Mouse (Mus musculus): ENCODE measurements around the gene Klk7.

Gene Klk7

GRCm38 (mm10) chr7:43810994-43811393, at the start of gene Klk7:
TSS of gene Klk7 (plus strand) at chr7:43811294.
- no peak for DNase-seq (ENCODE audit: low spot score in 2 of 2)

GRCm38 (mm10) chr7:43766484-43766883, 44.6 kb upstream of the Klk7 start:
- no peak for DNase-seq (ENCODE audit: low spot score in 2 of 2)

GRCm38 (mm10) chr7:43768597-43768996, 42.5 kb upstream of the Klk7 start, which contains the start of gene Klk12:
TSS of gene Klk12 (plus strand) at chr7:43768897.
- no peak for DNase-seq (ENCODE audit: low spot score in 2 of 2)

- DNase-seq (ENCODE audit: low spot score in 2 of 2), result no peak
Measured at GRCm38 (mm10) chr7:43769636-43770035, 41.5 kb upstream of the Klk7 start.

GRCm38 (mm10) chr7:43770701-43771100, 40.4 kb upstream of the Klk7 start:
- DNase-seq (ENCODE audit: low spot score in 2 of 2), result no peak

DNA sequence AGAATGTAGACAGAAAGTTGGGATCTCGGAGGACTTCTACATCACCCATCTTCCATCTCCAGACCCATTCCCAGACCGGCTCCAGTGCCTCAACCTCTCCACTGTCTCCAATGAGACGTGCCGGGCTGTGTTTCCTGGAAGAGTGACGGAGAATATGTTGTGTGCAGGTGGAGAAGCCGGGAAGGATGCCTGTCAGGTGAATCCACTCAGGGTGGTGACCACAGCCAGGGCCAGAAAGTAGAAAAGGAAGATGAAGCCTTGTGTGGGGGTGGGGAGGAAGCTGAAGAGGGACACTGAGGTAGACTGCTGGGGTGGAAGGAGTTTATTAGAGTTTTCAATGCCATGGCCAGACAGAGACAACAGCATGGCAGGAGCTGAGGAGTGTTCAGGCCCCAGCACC, 39.2 kb upstream of the Klk7 start:
- no peak for DNase-seq (ENCODE audit: low spot score in 2 of 2)

DNA sequence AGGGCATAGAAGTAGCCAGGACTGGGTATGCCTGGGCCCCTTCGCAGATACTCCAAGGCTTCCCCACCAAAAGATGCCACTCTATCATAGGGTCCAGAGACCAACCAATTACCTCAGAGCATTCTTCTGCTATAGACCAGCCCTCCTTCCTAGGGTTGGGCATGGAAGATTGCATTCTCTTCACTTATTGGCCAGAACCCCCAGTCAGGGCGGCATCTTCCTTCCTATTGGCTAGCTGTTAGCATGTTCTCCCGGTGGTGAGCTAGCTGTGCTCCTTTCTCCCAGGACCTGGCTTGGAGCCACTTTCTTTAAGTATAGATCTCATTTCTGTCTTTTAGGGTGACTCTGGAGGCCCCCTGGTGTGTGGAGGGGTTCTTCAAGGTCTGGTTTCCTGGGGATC, 38.2 kb upstream of the Klk7 start:
- DNase-seq (ENCODE audit: low spot score in 2 of 2), result no peak

DNA sequence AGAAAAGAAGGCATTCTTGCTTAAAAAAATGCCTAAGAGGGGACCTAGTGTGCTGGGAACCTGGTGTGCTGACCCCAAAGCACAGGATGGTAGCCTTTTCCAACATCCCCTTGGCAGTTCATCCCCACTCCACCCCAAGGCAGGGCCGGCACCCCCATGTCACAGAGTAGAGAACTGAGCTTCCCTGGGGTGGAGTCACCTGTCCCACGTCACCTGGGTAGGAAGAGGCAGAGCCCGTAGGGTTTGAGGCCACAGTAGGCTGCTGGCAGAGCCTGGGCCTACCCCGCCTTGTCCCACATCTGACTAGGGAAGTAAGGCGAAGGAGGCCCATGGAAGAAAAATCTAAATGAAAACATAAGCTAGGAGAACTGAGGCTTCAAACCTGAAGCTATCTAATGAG, 36.7 kb upstream of the Klk7 start, which contains the start of gene Klk11:
Gene Klk11 (plus strand): TSS at position 241 of the 400 bp plus-strand sequence.
- no peak for DNase-seq (ENCODE audit: low spot score in 2 of 2)

DNA sequence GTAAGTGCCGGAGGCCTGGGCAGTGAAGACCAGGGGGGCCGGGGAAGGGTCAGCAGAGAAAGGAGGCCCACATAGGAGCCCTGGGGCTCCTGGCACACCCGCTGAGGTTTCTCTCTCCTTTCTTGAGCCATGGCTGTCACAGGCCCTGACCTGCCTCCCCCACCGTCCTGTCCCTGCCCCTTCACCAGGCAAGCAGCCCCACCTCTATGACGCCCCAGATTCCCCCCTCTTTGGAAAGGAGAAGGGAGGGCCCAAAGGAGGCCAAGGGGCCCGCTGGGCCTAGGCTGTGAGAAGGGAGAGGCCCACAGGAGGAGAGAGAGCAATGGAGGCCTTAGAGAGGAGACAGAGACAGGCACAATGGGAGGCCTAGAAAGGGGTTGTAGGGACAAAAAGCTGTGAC, 36.3 kb upstream of the Klk7 start:
- DNase-seq (ENCODE audit: low spot score in 2 of 2), result no peak

- DNase-seq (ENCODE audit: low spot score in 2 of 2), result no peak
Measured at GRCm38 (mm10) chr7:43775311-43776057, 35.6 kb upstream of the Klk7 start.

DNA sequence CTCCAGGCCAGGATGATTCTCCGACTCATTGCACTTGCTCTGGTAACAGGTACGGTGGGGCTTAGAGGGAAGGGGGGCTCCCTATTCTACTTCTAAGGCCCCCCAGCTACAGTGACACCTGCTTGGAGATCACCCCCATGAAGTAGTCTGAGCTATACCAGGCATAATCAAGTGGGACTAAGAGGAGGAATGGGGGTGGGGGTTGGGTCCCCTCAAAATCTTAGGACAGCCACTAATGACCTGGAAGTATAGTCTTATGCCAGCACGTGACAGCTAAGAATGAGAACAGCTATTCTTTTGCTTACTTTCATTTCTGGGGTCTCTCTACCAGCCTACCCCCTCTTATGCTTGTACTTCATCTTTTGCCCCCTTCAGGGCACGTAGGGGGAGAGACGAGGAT, 34.6 kb upstream of the Klk7 start:
- DNase-seq (ENCODE audit: low spot score in 2 of 2), result no peak

GRCm38 (mm10) chr7:43777423-43777822, 33.7 kb upstream of the Klk7 start:
- no peak for DNase-seq (ENCODE audit: low spot score in 2 of 2)

- DNase-seq (ENCODE audit: low spot score in 2 of 2), result no peak
Measured at GRCm38 (mm10) chr7:43778176-43778970, 32.7 kb upstream of the Klk7 start.

GRCm38 (mm10) chr7:43780241-43780640, 30.9 kb upstream of the Klk7 start:
- DNase-seq (ENCODE audit: low spot score in 2 of 2), result no peak

DNA sequence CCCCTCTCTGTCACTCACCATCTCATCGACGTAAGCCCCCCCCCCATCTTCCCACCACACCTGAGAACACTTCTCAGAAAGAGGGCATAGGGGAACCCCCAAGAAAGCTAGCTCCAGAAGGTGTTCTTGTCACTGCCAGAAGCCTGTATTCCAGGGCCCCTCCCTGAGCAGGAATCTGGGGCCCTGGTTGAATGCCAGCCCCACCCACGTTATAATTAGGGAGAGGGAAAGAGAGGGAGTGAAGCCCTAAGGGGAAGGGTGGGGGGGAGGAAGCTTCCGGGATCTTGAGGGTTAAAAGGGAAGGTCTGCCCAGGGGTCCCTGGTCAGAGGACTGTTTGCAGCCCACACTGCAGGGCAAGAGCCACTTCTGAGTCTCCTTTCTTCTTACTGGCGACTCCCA, 30.3 kb upstream of the Klk7 start, which contains the start of gene Klk10:
Gene Klk10 (plus strand): TSS at position 290 of the 400 bp plus-strand sequence.
- no peak for DNase-seq (ENCODE audit: low spot score in 2 of 2)

- no peak for DNase-seq (ENCODE audit: low spot score in 2 of 2)
Measured at GRCm38 (mm10) chr7:43781541-43781940, 29.6 kb upstream of the Klk7 start.

DNA sequence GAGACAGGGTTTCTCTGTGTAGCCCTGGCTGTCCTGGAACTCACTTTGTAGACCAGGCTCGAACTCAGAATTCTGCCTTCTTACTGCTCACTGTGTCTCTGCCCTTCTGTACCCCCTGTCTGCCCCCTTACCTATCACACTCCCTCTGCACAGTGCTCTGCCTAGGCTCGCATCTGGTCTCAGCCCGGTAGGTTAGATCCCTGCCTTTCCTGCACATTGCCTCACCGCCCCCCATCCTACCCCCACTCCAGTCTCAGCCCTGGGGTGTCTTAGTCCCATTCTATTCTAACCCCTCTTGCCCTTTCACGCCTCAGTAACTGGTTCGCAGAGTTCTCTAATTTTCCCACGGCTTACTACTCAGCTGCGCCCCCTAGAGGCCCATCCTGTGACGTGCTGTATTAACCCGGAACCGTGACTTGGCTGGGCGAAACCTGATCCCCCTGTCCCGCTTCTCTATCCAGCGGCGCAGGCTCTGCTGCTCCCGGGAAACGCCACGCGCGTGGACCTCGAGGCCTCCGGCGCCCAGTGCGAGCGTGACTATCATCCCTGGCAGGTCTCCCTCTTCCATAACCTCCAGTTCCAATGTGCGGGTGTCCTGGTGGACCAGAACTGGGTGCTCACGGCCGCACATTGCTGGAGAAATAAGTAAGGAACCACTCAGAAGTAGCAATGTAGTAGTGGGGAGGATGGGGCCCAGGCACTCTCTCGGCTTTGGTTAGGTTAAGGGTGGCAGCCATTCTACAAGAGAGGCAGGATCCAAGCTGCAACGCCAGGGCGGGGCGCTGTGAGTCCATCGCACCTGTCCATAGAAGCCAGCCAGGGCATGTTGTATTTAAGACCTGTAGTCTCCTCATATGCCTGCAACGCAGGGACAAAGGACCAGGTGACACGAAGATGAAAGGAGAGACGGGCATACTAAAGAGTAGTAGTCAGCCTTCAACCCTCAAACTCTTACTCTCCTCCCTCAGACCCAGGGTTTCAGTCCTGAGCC, 28.5 kb upstream of the Klk7 start:
- DNase-seq (ENCODE audit: low spot score in 2 of 2), result peak; percentile 58 to 68

GRCm38 (mm10) chr7:43785286-43785685, 25.8 kb upstream of the Klk7 start:
- DNase-seq (ENCODE audit: low spot score in 2 of 2), result no peak

DNA sequence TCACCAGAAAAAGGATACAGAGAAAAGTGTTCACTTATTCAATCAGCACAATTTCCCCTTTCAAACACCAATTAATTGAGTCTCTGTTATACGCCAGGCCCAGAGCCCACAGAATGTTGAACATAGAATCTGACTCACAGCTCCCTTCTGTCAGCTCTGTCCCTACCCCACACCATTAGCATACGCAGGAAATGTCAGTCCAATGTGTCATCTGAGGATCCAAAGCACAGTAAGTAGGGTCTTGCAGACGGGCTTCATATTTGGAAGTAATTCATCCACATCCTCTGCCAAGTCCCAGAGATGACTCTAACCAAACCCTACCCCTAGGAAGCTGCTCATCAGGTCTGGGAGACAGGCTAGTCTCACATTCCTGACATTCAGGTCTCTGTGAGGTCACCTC, 23.0 kb upstream of the Klk7 start:
- DNase-seq (ENCODE audit: low spot score in 2 of 2), result no peak

GRCm38 (mm10) chr7:43789295-43789694, 21.8 kb upstream of the Klk7 start:
- no peak for DNase-seq (ENCODE audit: low spot score in 2 of 2)

DNA sequence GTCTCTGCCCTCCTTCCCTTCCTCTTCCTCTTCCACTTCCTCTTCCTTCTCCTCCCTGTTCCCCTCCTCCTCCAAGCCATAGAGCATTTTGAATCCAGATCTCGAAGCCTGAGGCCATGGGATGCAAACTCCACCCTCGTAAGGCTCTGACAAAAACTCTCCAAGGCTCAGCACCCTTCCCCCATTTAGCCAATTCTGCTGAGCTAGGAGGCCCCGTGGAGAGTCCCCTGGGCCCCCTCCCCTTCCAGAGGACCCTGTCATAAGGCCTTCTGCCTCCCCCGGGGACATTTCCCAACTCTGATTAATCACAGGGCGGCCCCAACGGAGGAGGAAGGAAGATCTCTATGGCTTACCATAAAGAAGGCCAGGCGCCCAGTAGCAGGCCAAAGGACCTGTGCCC, 19.5 kb upstream of the Klk7 start, which contains the start of gene Klk9:
Gene Klk9 (plus strand): TSS at position 301 of the 400 bp plus-strand sequence.
- DNase-seq (ENCODE audit: low spot score in 2 of 2), result no peak

DNA sequence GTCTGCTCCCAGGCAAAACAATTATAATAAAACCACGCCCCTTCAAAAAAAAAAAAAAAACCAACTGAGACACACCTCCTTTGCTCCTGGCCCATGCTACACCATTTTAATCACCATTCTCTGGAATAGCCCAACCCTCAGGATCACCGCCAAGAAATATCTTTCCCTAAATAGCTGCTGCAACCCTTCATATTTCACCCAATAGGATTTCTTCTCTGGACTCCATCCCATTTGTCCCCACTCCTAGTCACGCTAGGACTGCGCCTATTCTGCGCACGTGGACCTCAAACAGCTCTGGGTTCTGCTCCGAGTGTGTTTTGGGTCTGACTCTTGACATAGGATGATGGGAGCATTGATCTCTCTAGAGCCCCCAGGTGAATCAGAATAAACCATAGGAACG, 14.7 kb upstream of the Klk7 start:
- DNase-seq (ENCODE audit: low spot score in 2 of 2), result no peak
